Mouse (Mus musculus) liver, embryonic 16.5 days (tissue): ENCODE measurements at regions not wholly inside any gene's neighbourhood (a gene's known extent, or its start where the extent isn't known, plus 50 kb on each side); places are given as distances from the start of the nearest gene placed in this dataset.
"Not testable (repeated sequence)": the region's sequence is repeated elsewhere in the genome, so short reads cannot be mapped to it uniquely, and the experiment has no call there.

Experiments used
- ATAC-seq: fragments of 200-750 bp; cut with Nextera tagmentation; 2 replicates; pipeline ENCODE4 v1.8.0; 2017; ENCODE audit warnings: low read depth, mild to moderate bottlenecking, moderate number of reproducible peaks, moderate library complexity
- H3K27ac ChIP-seq: fragments of 300-500 bp; sonication (generic); 2 replicates; pipeline ENCODE4 v1.5.1; 2014; ENCODE audit warnings: mild to moderate bottlenecking, low read length
- H3K27me3 ChIP-seq: fragments of 300-500 bp; sonication (generic); 2 replicates; pipeline ENCODE4 v1.6.1; 2014; ENCODE audit warnings: low read depth, low read length, mixed read lengths; ENCODE audit not compliant: control insufficient read depth, insufficient read depth
- H3K36me3 ChIP-seq: fragments of 300-500 bp; sonication (generic); 2 replicates; pipeline ENCODE4 v1.6.1; 2014; ENCODE audit warnings: mild to moderate bottlenecking; ENCODE audit not compliant: control insufficient read depth, insufficient read depth
- H3K4me1 ChIP-seq: fragments of 300-500 bp; sonication (generic); 2 replicates; pipeline ENCODE4 v1.6.1; 2014; ENCODE audit warnings: low read depth, low read length, mixed read lengths; ENCODE audit not compliant: control insufficient read depth
- H3K4me2 ChIP-seq: fragments of 300-500 bp; sonication (generic); 2 replicates; pipeline ENCODE4 v1.6.1; 2014; ENCODE audit warnings: low read depth, low read length, mixed read lengths
- H3K4me3 ChIP-seq: fragments of 300-500 bp; sonication (generic); 2 replicates; pipeline ENCODE4 v1.5.1; 2014; ENCODE audit warnings: low read depth, mild to moderate bottlenecking, low read length
- H3K9ac ChIP-seq: fragments of 300-500 bp; sonication (generic); 2 replicates; pipeline ENCODE4 v1.6.1; 2014; ENCODE audit warnings: low read depth, low read length
- H3K9me3 ChIP-seq: fragments of 300-500 bp; sonication (generic); replicated peaks from 2 replicates; pipeline ENCODE4 v1.6.1; 2016; ENCODE audit warnings: low read length; ENCODE audit not compliant: control insufficient read depth
- WGBS: fragments of 180-500 bp; shearing (Covaris S2); extraction: QIAGEN DNeasy Blood & Tissue Kit; methylation state at CpG from one replicate; pipeline ENCODE4 v1.1.7; 2014; ENCODE audit not compliant: insufficient replicate concordance; 5-methylcytosine and 5-hydroxymethylcytosine counted together

DNA sequence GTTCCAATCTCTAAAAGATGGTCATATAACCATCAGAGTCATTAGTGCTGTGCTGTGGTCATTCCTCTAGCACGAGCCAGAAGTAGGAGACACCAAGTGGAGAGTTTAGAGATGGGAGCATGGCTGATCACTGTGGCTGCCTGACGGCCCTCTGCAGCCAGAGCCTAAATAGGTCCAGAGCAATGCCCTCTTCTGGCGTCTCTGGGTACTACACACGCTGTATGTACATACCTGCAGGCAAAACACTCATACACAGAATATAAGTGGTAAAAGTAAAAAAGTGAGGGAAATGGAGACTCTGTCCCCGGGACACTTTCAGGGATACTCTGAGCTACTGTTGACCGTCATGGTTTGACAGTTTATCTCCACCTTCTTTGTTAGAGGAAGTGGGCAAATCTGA lies 91.4 kb downstream of the Gm21738 start:
- Histone ChIP-seq H3K36me3 (no peaks in the 10 kb centered on the region), H3K27ac (no peak overlapping the region), H3K4me2 (no peak overlapping the region), H3K9ac (no peak overlapping the region), H3K4me3 (no peak overlapping the region), H3K4me1 (no peaks in the 10 kb centered on the region), H3K9me3 (no peaks in the 10 kb centered on the region), H3K27me3 (no peaks in the 10 kb centered on the region)
- WGBS, result 56% methylated on average over 6 of the region's 6 CpGs
- ATAC-seq, result no peak

DNA sequence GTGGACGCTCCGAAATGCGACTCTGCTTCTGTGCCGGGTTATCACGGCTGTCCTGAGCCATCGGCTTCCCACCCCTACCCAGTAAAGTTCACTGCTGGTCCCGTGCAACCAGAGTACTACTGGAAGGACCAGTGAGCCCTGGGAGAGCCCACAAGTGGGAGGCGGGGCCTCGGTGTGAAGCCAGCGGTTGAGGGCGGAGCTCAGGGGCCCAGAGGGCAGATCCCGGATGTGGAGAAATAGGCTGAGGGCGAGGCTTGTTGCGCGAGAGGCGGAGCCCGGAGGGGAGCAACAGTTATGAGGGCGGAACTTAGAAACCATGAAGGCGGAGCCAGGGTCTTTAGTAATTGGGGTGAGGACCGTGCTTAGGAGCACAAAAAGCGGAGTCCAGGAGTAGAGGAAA lies 107.1 kb downstream of the Gm21738 start:
- H3K27ac ChIP-seq, result no peak overlapping the region
- H3K27me3 ChIP-seq, result no peaks in the 10 kb centered on the region
- no peaks in the 10 kb centered on the region for H3K9me3 ChIP-seq
- no peak overlapping the region for H3K4me3 ChIP-seq
- H3K4me1 ChIP-seq, result no peaks in the 10 kb centered on the region
- WGBS, result 55% methylated on average over 21 of the region's 21 CpGs
- H3K4me2 ChIP-seq, result no peak overlapping the region
- H3K36me3 ChIP-seq, result no peaks in the 10 kb centered on the region
- H3K9ac ChIP-seq, result no peak overlapping the region
- no peak for ATAC-seq

DNA sequence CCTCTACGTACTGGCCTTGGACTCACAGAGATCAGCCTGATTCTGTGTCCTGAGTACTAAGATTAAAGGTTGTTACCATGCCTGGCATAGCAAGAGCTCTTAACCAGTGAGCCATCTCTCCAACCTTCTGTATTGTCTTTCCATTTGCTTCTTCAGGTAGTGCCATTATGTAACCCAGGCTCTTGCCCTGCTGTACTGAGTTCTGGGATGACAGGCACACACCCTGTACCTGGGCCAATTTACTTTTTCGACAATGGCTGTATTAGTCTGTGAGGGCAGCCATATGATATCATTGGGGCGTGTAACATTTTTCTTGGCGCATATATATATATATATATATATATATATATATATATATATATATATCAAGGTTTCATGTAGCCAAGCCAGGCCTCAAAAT lies 115.9 kb downstream of the Gm21738 start:
- not testable (repeated sequence) for ATAC-seq, H3K4me1 ChIP-seq, H3K4me3 ChIP-seq, H3K27me3 ChIP-seq, H3K27ac ChIP-seq, H3K9ac ChIP-seq, H3K9me3 ChIP-seq, H3K36me3 ChIP-seq, H3K4me2 ChIP-seq
- WGBS, result 37% methylated on average over 4 of the region's 4 CpGs

DNA sequence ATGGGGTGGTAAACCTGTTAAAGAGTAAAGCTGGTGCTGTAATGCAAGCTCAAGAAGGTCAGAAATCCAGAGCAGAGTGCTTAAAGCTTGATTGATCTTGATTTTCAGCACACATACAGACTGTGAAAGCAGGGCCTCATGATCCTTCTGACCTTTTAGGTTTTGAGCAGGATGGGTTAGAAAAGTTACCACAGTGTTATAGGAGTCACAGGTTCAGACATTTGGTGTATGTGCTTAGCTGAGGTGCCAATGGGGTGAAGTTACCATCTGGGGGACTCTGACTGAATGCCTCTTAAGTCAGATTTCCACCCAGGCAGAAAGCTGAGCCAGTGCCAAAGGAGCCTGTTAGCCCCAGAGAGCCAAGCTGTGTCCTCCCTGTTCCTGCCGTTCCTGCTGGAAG lies 139.6 kb downstream of the Gm21738 start:
- Histone ChIP-seq H3K4me2 (no peak overlapping the region), H3K36me3 (no peaks in the 10 kb centered on the region), H3K27me3 (no peaks in the 10 kb centered on the region), H3K27ac (no peak overlapping the region), H3K9me3 (no peaks in the 10 kb centered on the region; the same call in 1 of the 2 replicates), H3K4me3 (no peak overlapping the region), H3K4me1 (no peaks in the 10 kb centered on the region), H3K9ac (no peak overlapping the region)
- 57% methylated on average over 1 of the region's 1 CpGs for WGBS
- ATAC-seq, result no peak

DNA sequence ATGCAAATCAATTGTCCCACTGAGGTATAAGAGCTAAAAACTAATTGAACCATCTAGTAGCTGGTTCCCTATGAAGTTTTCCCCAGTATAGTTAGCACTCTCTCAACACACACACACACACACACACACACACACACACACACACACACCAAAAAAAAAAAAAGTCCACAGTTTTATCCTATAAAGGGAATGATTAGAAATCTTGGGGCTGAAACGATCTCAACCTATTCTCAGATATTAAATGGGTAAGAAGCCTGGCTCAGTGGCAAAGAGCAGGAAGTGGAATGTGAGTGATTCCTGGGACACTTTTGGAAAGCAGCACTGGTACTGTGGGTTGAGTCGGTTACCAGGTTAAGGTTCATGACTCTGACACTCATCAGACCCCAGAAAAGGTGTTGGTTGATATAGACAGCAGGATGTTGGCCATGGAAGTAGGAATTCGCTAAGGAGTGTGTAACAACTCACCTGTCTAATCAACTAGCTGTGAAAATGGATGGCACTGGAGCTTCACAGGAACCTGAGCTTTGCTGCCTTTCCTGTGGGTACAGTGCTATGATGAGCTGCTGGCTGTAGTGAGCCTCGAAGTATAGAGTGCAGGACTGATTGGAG lies 140.8 kb downstream of the Gm21738 start:
- ATAC-seq, result peak; percentile 100
- H3K27ac ChIP-seq, result no peak overlapping the region
- H3K9me3 ChIP-seq, result no peaks in the 10 kb centered on the region; the same call in 1 of the 2 replicates
- H3K9ac ChIP-seq, result no peak overlapping the region
- no peak overlapping the region for H3K4me3 ChIP-seq
- WGBS, result 38% methylated on average over 4 of the region's 4 CpGs
- H3K36me3 ChIP-seq, result no peaks in the 10 kb centered on the region
- no peak overlapping the region for H3K4me2 ChIP-seq
- no peaks in the 10 kb centered on the region for H3K4me1 ChIP-seq
- H3K27me3 ChIP-seq, result no peaks in the 10 kb centered on the region
